Mouse (Mus musculus) hindbrain, embryonic 10.5 days (tissue): ENCODE data around the gene Antxrl. TPM values are rescaled to one million over a fixed set of nuclear protein-coding genes. Genes with fewer than 3 reads are reported as not detected.
A peak's percentile ranks its signal among the peaks of the same experiment; 100 is the strongest.

Experiments
- DNase-seq: peaks from one replicate; pipeline ENCODE4 v3.0.0-alpha.2; 2017; ENCODE audit warnings: low spot score
- H3K27ac ChIP-seq: fragments of 300-500 bp; sonication (generic); 2 replicates; pipeline ENCODE4 v1.5.1; 2016; ENCODE audit warnings: mild to moderate bottlenecking, moderate library complexity
- H3K27me3 ChIP-seq: fragments of 300-500 bp; sonication (generic); 2 replicates; pipeline ENCODE4 v1.6.1; 2016; ENCODE audit warnings: mild to moderate bottlenecking; ENCODE audit not compliant: poor library complexity, insufficient read depth, severe bottlenecking
- H3K36me3 ChIP-seq: fragments of 300-500 bp; sonication (generic); 2 replicates; pipeline ENCODE4 v1.6.1; 2016; ENCODE audit warnings: mild to moderate bottlenecking, moderate library complexity
- H3K4me1 ChIP-seq: fragments of 300-500 bp; sonication (generic); replicated peaks from 2 replicates; pipeline ENCODE4 v1.6.1; 2016; ENCODE audit warnings: mild to moderate bottlenecking
- H3K4me3 ChIP-seq: fragments of 300-500 bp; sonication (generic); 2 replicates; pipeline ENCODE4 v1.5.1; 2016; ENCODE audit warnings: mild to moderate bottlenecking, moderate library complexity
- H3K9me3 ChIP-seq: fragments of 300-500 bp; sonication (generic); 2 replicates; pipeline ENCODE4 v1.6.1; 2016; ENCODE audit warnings: mild to moderate bottlenecking, moderate library complexity
- WGBS: fragments of 180-500 bp; shearing (Covaris S2); methylation state at CpG from one replicate; pipeline ENCODE4 v1.1.7; 2016; 5-methylcytosine and 5-hydroxymethylcytosine counted together
- polyA plus RNA-seq: library from polyadenylated mRNA; unstranded; fragments of >200 nt; fragmentation: Nextera tagmentation; extraction: Ambion mirVana; gene quantifications from 2 replicates; pipeline ENCODE4 v1.2.1, GENCODE M21; 2016

Antxrl gene
- polyA plus RNA-seq, 1 experiment from 2014 or later: not detected

- peak; percentile 81 for DNase-seq
- Histone ChIP-seq H3K36me3 (no peaks in the 10 kb centered on the region), H3K9me3 (no peaks in the 10 kb centered on the region), H3K4me1 (peaks cover 4% of the 10 kb centered on the region), H3K27ac (no peak overlapping the region), H3K4me3 (no peak overlapping the region), H3K27me3 (0 out of 2 replicates have a peak, but pooled peaks cover 7% of the 10 kb centered on the region)
- WGBS: 9% methylated on average over 11 of the region's 11 CpGs
Measured at GRCm38 (mm10) chr14:34080321-34080997, 28.0 kb downstream of the Antxrl start.

GRCm38 (mm10) chr14:34085731-34086130, 33.2 kb downstream of the Antxrl start, which contains the start of gene Anxa8:
Gene Anxa8, plus strand, starts transcription at chr14:34085981.
- no peak for DNase-seq

GRCm38 (mm10) chr14:34086806-34087205, 34.3 kb downstream of the Antxrl start:
- H3K4me1 ChIP-seq: peaks cover 4% of the 10 kb centered on the region
- H3K4me3 ChIP-seq: no peak overlapping the region
- H3K9me3 ChIP-seq: no peaks in the 10 kb centered on the region
- no peak overlapping the region for H3K27ac ChIP-seq
- WGBS: 74% methylated on average over 4 of the region's 4 CpGs
- H3K36me3 ChIP-seq: no peaks in the 10 kb centered on the region
- H3K27me3 ChIP-seq: no peaks in the 10 kb centered on the region
- no peak for DNase-seq

More at GRCm38 (mm10) chr14:34085731-34086130, 33.2 kb downstream of the Antxrl start, which contains the start of gene Anxa8:
- 65% methylated on average over 4 of the region's 4 CpGs for WGBS
- no peak within 1 kb of the TSS for H3K4me3 ChIP-seq
- H3K9me3 ChIP-seq: no peaks in the 10 kb centered on the region
- H3K27me3 ChIP-seq: 0 out of 2 replicates have a peak, but pooled peaks cover 5% of the 10 kb centered on the region
- H3K27ac ChIP-seq: no peak within 1 kb of the TSS
- no peaks in the 10 kb centered on the region for H3K36me3 ChIP-seq
- peaks cover 4% of the 10 kb centered on the region for H3K4me1 ChIP-seq

GRCm38 (mm10) chr14:34087856-34088398, 35.4 kb downstream of the Antxrl start:
- no peak overlapping the region for H3K4me3 ChIP-seq
- H3K9me3 ChIP-seq: no peaks in the 10 kb centered on the region
- H3K27me3 ChIP-seq: no peaks in the 10 kb centered on the region
- no peaks in the 10 kb centered on the region for H3K36me3 ChIP-seq
- no peak overlapping the region for H3K27ac ChIP-seq
- H3K4me1 ChIP-seq: peaks cover 4% of the 10 kb centered on the region
- WGBS: 84% methylated on average over 2 of the region's 2 CpGs
- no peak for DNase-seq

GRCm38 (mm10) chr14:34089796-34090195, 37.3 kb downstream of the Antxrl start:
- Histone ChIP-seq H3K27me3 (no peaks in the 10 kb centered on the region), H3K4me3 (no peak overlapping the region), H3K27ac (no peak overlapping the region), H3K36me3 (no peaks in the 10 kb centered on the region), H3K9me3 (no peaks in the 10 kb centered on the region), H3K4me1 (peaks cover 4% of the 10 kb centered on the region)
- WGBS: 88% methylated on average over 8 of the region's 8 CpGs
- DNase-seq: no peak

GRCm38 (mm10) chr14:34091475-34091874, 39.0 kb downstream of the Antxrl start:
- WGBS: 87% methylated on average over 5 of the region's 5 CpGs
- Histone ChIP-seq H3K27ac (no peak overlapping the region), H3K27me3 (no peaks in the 10 kb centered on the region), H3K36me3 (no peaks in the 10 kb centered on the region), H3K9me3 (no peaks in the 10 kb centered on the region), H3K4me1 (no peaks in the 10 kb centered on the region), H3K4me3 (no peak overlapping the region)
- DNase-seq: no peak

DNA sequence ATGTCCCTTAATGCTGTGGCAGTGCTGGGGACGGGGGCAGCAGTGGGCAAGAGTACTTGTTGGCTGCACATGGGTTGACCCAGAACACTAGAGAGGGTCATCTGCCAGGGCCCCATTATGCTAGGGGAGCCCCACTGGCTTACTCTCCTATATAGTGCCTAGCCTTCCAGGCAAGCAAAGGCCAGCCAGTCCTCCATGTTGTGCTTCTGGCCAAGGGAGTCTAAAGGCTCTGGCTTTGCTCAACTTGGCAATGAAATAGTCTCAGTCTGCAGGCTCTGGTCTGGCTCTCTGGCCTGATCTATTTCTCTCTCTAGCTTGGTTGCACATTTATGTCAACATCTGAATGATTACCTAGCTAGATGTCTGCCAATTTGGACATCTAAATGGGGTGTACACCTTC, 40.3 kb downstream of the Antxrl start:
- Histone ChIP-seq H3K36me3 (no peaks in the 10 kb centered on the region), H3K4me1 (no peaks in the 10 kb centered on the region), H3K9me3 (no peaks in the 10 kb centered on the region), H3K4me3 (no peak overlapping the region), H3K27me3 (no peaks in the 10 kb centered on the region), H3K27ac (no peak overlapping the region)
- 71% methylated on average over 1 of the region's 1 CpGs for WGBS
- DNase-seq: no peak

DNA sequence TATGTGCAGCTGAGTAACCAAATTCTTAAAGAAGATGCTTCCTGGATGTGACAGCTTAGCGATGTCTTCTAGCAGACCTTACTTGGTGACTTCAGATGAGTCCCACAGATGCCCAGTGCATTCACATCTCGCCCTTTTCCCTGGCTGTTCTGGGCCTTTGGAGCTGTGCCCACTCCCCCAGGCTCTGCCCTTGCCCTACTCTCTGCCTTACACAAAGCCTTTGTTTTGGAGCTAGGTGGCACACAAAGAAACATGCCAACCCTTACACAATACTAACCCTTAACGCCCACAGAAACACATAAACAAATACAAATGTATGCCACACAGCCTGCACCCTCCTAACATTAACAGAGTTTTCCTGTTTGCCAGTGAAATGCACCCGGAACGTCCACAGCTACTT, 43.7 kb downstream of the Antxrl start:
- H3K4me3 ChIP-seq: no peak overlapping the region
- H3K4me1 ChIP-seq: no peaks in the 10 kb centered on the region
- H3K27me3 ChIP-seq: no peaks in the 10 kb centered on the region
- no peak for DNase-seq
- no peak overlapping the region for H3K27ac ChIP-seq
- no peaks in the 10 kb centered on the region for H3K36me3 ChIP-seq
- 85% methylated on average over 5 of the region's 5 CpGs for WGBS
- no peaks in the 10 kb centered on the region for H3K9me3 ChIP-seq

DNA sequence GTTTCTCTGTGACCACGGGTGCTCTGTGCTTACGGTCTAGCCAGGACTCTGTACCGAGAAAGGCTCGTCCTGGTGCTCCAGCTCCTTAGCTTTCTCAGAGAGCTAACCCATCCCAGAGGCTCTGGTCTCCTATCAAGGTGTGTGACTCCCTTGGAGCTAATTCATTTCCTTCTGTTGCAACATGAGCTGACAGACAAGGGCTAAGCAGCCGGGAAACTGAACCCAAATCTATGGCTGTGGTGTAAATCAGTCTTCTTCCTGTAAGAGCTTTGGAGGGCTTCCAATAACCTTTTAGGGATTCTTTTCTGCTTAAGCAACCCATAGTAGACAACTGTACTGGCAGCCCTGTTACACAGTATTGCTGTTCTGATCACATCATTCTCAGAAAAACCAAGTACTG, 50.1 kb downstream of the Antxrl start, which contains the start of gene A630023A22Rik:
Gene A630023A22Rik (minus strand): TSS at position 154 of the 400 bp plus-strand sequence.
- H3K27me3 ChIP-seq: no peaks in the 10 kb centered on the region
- no peak within 1 kb of the TSS for H3K27ac ChIP-seq
- DNase-seq: no peak
- H3K9me3 ChIP-seq: no peaks in the 10 kb centered on the region
- WGBS: 88% methylated on average over 5 of the region's 5 CpGs
- H3K4me3 ChIP-seq: no peak within 1 kb of the TSS
- 0 out of 2 replicates have a peak, but pooled peaks cover 4% of the 10 kb centered on the region for H3K4me1 ChIP-seq
- no peaks in the 10 kb centered on the region for H3K36me3 ChIP-seq

GRCm38 (mm10) chr14:34103855-34104254, 51.3 kb downstream of the Antxrl start:
- 77% methylated on average over 3 of the region's 3 CpGs for WGBS
- no peaks in the 10 kb centered on the region for H3K9me3 ChIP-seq
- no peaks in the 10 kb centered on the region for H3K36me3 ChIP-seq
- DNase-seq: no peak
- H3K27me3 ChIP-seq: no peaks in the 10 kb centered on the region
- H3K4me1 ChIP-seq: 0 out of 2 replicates have a peak, but pooled peaks cover 4% of the 10 kb centered on the region
- H3K4me3 ChIP-seq: no peak overlapping the region
- H3K27ac ChIP-seq: no peak overlapping the region

- H3K36me3 ChIP-seq: no peaks in the 10 kb centered on the region
- H3K4me1 ChIP-seq: 0 out of 2 replicates have a peak, but pooled peaks cover 4% of the 10 kb centered on the region
- no peaks in the 10 kb centered on the region for H3K9me3 ChIP-seq
- H3K27ac ChIP-seq: peak overlapping the region; percentile 13; the same call in 1 of the 2 replicates
- DNase-seq: peak; percentile 73
- H3K4me3 ChIP-seq: no peak overlapping the region
- WGBS: 24% methylated on average over 8 of the region's 8 CpGs
- H3K27me3 ChIP-seq: no peaks in the 10 kb centered on the region
Measured at GRCm38 (mm10) chr14:34104892-34105291, 52.4 kb downstream of the Antxrl start.

GRCm38 (mm10) chr14:34106389-34107062, 54.0 kb downstream of the Antxrl start:
- Histone ChIP-seq H3K4me3 (no peak overlapping the region), H3K4me1 (0 out of 2 replicates have a peak, but pooled peaks cover 4% of the 10 kb centered on the region), H3K9me3 (no peaks in the 10 kb centered on the region), H3K27me3 (no peaks in the 10 kb centered on the region), H3K27ac (no peak overlapping the region), H3K36me3 (no peaks in the 10 kb centered on the region)
- WGBS: 62% methylated on average over 12 of the region's 12 CpGs
- DNase-seq: peak; percentile 45

DNA sequence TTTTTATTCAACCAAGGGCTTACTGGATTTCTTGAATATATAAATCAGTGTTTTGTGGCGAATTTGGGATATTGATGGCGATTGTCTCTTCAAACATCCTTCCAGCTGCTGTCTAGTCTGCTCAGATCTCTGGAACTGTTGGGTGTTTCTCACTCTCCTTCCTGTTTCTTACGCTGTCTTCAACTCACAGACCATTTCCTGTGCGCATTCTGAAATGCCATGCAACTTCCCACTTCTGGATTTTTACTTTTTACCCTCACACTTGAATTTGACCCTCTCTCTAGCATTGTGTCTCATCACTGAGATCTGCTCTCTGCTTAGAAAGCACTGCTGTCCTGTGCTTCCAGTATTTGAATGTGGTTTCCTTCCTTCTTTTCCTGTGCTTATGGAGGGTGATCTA, 55.1 kb downstream of the Antxrl start:
- Histone ChIP-seq H3K4me3 (no peak overlapping the region), H3K36me3 (no peaks in the 10 kb centered on the region), H3K4me1 (0 out of 2 replicates have a peak, but pooled peaks cover 4% of the 10 kb centered on the region), H3K9me3 (no peaks in the 10 kb centered on the region), H3K27me3 (no peaks in the 10 kb centered on the region), H3K27ac (no peak overlapping the region)
- whole genome bisulfite sequencing: 85% methylated on average over 4 of the region's 4 CpGs
- DNase-seq: no peak
